Mouse (Mus musculus) cerebellum, postnatal 4 days (tissue): ENCODE data around the gene Gpr155.

Experiments used
- DNase-seq, 2 experiments: peaks; one replicate each; pipeline ENCODE4 v3.0.0; 2022; ENCODE audit warnings: low spot score in 2 of 2, mixed read lengths in 1 of 2

Gpr155 gene

DNA sequence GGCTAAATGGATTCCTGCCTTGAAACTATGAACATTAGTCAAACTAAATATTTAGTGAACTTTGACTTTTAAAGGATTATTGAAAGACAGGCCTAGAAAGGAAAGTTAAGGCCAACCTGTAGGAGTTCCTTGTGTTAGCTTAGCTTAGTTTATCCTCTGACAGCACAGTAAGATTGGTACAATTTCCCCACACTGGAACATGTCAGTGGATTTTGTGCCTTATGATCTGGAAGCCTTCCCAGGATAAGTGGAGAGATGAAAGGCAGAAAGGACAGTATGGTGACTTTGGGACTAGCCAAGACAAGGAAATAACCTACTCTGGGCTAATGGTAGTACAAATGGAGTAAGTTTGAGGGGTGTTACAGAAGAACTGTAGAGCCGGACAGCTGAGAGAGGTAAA lies 1.4 kb upstream of the Gpr155 start:
- no peak for DNase-seq

DNA sequence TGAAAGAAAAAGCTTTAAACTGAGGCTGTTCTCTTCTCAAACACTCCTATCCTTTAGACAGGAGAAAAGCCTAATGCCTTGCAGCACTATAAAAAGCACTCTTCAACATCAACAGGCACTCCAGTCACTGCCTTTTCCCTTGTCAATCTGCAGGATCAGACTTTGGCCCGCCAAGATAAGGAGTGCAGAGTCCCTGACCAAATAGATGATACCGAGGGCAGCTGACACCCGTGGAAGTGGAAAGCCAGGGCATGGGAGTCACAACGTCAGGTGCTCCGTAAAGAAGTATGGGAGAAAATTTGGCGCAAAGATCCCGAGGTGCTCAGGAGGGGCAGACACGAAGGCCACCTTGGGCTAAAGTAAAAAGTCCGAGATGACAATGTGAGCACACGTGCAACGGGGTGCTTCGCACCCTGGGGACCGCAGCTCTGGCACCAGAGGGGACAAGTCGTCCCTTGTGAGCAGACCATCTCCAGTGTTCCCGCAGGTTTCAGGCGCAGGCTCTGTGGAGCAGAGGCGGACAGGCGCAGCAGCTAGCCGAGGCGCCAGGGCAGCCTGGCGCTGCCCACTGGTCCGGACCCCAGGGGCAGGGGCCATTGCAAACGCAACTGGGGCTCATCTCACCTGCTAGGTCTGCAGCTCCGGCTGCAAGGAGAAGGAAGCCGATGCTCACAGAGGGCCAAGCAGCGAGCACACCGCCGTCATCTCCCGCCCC lies 574 bp downstream of the Gpr155 start:
- DNase-seq, result no peak

DNA sequence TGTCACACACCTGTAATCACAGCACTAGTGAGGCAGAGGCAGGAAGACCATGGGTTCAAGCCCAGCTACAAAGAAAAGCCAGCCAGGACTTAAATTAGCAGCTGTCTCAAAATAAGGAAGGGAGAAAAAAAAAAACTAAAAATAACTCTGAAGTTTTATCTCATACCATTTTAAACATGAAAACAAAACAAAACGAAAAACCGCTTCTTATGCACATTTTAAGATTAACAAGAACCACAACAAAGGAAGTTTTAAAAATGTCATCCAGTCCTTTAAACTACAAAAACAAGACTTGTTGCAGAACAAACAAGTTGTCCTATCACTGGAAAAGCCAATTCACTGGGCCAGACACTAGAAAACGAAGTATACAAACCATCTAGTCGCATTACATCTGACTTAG lies 1.2 kb downstream of the Gpr155 start:
- no peak for DNase-seq

DNA sequence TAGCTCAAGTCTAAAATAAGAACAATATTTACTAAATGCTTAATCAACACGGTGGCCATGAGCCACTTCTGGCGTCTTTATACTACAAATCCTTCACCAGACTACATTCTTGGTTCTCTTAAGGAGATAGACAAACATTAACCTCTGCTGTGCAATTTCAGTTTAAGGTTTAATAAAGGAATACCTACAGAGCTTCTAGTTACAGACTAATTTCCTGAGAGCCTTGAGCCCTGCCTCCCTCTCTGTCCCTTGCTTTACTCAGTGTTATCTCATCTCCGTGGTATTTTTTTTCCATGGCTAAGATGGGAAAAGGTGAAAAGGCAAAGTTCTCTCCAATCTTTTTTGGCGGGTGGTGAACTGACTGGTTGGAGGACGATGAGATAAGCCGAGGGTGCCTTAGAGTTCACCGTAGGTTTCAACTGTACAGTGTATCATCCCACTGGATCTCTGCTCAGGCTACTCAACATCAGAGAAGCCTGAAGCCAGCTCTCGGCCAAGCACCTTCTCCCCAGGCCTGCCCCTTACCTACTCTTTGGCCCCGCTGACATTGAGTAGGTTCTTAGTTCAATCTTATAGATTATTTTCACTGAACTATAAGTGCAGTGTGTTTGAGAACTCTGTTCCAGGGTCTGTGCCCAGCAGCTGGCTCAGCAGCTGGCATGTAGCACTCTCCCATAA lies 5.9 kb downstream of the Gpr155 start:
- DNase-seq, result no peak

DNA sequence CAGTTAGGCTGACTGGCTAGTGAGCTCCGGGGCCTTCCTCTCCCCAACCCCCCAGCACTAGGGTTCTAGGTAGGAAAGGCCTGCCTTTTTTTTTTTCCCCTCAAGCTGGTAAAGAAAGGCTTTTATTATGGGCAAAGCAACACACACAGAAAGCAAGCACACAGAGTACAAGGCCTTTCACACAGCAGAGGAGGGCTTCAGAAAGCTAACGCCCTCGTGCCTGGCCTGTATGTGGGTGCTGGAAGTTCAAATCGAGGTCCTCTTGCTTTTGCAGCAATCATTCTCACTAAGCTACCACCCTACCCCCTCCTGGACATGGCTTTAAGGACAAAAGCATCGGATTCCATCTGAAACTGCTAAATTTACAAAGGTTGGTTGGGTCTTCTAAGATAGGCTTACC lies 6.7 kb downstream of the Gpr155 start:
- DNase-seq, result no peak

DNA sequence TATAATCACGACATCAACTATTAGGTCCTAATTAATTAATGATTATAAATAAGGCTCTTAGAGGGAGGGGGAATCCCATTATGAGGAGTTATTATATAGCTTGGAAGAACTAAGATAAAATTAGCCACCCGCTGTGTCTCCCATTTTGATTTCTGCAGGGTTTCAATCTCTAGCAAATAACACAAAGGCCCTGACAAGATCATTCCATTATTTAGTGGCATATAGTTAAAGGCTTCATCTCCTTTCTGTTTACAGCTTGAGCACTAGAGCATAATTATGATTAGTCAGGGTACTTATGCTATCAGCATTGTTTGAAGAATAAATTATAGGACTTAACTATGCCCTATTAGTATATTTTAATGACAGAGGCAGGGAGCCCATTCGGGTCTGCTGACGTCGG lies 8.0 kb downstream of the Gpr155 start:
- no peak for DNase-seq

DNA sequence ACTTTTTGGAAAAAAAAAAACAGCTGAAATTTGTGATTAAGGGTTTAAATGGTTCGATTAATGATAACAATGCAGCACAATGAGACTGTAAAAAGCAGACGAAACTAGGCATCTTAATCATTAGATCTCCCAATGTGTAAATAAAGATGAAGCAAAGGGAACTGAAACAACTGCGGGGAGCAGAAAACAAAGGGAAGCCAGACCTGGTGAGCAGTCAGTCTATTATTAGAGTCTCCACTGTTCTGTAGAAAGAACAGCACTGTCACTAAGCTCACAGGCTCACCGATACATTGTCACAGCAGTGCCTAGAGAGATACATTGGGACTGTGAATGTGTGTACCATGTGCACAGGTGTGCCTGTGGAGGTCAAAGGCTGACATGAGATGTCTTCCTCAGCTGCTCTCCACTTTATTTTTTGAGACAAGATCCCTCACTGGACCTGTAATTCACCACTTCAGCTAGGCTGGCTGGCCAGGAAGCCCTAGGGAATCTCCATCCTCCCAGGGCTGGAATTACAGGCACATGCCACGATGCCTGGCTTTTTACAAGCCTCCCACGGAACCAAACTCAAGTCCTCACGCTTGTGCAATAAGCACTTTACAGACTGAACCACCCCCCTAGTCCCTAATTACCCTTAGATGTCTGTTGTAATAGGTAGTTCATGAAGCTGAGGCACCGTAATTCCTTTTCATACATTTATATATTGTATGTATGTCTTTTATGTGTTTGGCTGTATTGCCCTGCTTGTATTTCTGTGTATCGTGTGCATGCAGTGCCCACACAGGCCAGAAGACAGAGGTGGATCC lies 14.6 kb downstream of the Gpr155 start:
- DNase-seq, result no peak

DNA sequence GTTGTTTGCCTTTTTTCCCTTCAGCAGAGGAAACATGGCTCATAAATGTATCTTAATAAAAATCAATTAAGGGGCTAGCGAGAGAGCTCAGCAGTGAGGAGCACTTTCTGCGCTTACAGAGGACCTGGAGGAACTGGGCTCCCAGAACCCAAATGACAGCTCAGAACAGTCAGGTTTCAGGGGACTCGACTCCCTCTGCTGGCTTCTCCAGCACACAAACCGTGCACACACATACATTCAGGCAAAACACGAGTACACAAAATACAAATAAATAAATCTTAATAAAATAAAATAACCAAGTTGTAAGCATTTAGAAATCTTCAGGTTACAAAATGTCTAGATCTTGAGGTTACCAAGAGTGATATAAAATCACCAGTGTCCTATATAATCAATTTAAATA lies 22.9 kb downstream of the Gpr155 start:
- no peak for DNase-seq

DNA sequence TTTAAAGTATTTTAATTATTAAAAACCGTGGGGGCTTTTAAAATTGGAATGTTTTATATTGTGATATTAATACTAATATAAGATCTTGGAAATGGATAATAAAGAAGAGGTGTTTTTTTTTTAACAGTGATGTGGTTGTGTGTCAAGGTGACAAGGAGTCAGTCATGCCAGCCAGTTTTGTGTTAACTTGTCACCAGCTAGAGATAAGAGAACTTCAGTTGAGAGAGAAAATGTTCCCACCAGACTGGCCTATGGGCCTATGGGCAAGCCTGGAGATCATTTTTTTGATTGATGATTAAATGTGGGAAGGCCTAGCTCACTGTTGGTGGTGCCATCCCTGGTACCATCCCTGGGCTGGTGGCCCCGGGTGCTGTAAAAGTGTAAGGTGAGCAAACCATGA lies 25.8 kb downstream of the Gpr155 start:
- DNase-seq, result no peak

DNA sequence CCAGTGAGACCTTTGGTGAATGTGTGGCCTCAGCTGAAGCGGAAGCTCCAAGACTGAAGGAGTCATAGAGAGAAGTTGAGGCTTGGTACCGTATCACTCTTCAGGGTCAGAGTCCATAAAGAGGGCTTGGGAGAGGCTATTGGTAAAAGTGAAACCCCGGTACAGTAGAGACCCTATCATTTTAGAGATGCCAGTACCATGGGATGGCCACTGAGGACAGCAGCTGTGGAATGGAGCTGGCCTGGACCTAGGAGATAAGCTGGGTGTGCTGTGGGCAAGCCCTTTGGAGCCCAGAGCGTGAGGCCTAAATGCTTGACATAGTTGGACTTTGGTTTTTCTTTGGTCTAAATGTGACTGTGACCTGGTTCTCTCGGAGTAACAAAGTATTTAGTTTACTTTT lies 26.4 kb downstream of the Gpr155 start:
- no peak for DNase-seq

DNA sequence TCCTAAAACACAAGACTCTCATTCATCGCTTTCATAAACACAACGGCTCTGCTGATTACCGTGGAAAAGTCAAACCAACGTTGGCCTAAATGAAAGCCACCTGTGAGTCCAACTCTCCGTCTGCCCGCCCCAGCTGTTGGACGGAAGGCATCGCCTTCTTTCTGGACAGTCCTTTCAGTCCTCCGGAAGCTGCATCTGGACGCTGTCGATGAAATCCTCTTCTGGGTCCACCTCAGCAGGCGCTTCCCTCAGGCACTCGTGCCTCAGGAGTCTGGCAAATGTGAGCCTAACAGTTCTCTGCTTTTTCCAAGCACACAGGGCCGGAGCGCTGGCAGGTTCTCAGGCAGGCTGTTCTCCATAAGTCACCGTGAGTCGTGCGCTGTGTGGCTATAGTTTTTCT lies 29.4 kb downstream of the Gpr155 start:
- no peak for DNase-seq

DNA sequence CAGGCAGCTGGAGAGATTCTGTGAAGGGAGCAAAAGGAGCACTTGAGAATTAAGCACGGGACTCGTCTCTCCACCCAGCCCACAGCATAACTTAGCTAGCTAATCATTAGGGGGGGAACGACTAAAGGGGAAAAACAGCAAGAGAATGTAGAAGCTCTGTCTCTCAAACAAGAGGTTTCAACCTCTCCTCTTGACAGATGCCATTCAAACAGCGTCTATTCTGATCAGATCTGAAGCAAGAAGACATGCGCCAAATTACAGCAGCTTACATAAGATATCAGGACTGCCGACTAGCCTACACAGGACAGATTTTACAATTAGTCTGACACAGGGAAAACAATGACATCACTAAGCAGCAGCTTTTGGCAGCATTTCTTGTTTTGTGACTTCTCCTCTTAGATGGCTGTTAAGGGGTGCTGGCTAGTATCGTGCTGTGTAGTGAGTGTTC lies 34.4 kb downstream of the Gpr155 start:
- DNase-seq, result no peak

DNA sequence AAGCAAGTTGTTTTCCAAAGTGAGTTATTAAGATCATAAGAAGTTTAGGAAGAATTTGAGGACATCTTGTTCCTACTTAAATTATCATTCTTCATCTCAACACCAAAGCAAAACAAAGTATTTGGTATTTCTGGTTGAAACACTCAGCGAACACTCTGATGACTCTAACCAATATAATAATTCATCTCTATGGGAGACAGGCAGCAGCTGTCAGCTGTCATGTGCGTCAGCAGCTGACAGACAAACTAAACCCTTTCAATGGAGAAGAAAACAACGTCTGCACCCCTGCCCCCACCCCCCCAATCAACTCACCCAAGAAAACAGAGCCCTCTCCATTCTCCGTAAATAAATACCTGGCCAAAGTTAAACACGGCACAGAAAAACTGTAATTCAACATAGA lies 34.9 kb downstream of the Gpr155 start:
- DNase-seq, result no peak

DNA sequence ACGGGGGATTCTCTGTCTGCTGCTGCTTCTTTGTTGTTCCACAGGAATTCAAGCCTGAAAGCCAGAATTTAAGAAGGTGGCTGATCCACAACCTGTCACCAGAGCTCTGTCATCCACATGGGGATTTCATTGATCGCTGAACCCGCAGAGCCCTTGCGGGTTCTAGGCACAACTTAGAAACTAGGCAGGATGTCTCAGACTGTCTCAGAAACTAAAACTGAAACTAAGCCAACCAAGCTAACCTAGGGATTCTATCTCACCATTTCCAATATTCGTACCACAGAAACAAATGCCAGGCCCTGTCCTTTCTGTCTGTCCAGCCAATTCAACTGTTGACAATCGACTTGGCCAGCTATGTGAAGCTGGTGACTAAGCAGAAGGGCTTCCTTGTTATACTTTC lies 38.2 kb downstream of the Gpr155 start:
- DNase-seq, result no peak

DNA sequence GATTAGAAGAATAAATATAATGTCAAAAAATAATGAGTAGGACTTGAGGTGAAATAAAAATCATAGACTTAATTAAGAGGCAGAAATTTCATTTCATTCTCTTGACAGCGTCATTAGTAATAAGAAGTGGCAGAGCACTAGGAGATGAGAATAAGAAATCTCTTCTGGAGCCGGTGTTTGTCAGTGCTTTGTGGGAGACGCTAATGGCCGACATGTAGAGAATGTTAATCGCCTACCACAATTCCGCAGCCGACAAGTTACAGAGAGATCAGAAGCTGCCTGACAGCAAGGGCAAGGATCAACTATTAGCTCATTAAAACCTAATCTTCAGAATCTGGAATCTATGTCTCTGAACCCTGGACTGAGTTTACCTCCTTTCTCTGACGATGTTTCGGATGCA lies 38.6 kb downstream of the Gpr155 start:
- no peak for DNase-seq

DNA sequence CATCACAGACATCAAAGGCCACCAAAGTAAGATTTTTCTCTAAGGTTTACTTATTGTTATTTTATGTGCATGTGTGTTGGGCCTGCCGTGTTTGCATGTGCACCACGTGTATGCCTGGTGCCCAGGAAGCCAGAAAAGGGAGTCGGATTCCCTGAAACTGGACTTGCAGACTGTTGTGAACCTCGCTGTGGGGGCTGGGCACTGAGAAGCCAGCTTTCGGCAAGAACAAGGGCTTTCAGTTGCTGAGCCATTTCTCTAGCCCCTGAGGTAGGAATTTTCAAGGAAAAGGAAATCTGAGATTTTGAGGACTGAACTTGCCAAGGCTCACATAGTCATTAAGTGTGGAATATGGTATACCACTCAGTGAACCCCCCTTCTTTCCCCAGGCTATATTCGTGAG lies 39.2 kb downstream of the Gpr155 start:
- DNase-seq, result no peak

DNA sequence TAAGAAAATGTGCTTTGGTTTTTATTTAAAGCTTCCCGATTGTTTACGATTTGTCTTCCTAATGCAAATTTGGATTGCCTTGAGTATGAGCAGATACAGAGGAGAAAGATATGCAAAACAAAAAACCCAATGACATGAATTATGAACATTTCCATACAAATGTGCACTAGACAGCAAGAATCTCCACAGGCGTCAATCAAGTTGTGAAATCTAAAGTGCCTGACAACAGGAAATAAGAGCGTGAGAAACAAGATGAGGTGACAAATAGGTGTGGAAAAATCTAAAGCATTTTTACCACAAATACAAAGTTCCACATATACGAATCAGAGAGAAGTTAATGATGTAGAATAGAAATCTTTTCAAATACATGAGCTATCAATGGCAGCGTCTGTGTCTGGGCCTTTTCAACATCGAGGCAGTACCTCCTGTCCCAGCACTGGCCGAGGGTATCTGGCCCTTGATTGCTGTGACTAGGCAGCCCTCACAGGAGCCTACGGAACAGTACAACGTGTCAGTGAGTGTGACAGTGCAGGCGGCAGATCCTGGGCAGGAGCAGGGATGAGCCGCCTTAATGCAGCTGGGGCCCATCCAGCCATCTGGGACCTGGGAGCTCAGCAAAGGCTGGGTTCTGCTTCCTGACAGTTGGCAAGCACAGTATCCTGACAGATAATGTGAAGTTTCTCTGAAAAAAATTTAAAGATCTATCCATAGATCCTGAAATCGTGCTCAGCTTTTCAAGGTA lies 39.9 kb downstream of the Gpr155 start:
- peak in 1 of 2 experiments; percentile 25 for DNase-seq

DNA sequence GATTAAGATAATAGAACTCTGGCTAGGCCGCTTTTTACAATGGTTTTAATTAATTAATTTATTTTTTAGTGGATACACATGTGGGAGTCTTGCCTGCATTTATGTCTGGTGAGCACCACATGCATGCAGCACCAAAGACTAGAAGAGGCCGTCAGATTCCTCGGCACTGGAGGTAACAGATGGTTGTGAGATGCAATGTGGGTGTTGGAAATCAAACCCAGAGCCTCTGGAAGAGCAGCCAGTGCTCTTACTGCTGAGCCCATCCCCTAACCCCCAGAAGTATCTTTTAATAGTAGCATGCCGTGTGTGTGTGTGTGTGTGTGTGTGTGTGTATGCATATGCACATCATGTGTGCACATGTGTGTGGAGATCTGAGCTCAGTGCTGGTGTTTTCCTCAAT lies 41.2 kb downstream of the Gpr155 start:
- DNase-seq, result no peak

DNA sequence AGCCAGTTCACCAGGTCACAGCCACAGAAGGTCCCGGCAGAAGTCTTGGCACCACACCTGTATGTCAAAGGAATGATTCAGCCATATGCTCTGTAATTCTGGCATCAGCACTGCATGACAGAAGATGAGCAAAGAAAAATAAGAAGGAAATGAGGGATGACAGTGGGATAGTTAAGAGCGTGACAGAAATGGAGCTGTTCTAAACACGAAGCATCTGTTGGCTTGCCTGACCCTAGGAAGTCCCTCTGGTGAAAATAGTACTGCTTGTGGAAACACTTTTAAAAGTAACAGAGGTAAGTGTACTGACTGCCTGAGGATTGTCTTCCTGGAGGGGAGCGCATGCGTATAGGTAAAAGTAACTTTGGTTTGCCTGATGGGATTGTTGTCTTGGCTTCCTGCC lies 42.7 kb downstream of the Gpr155 start:
- DNase-seq, result no peak

DNA sequence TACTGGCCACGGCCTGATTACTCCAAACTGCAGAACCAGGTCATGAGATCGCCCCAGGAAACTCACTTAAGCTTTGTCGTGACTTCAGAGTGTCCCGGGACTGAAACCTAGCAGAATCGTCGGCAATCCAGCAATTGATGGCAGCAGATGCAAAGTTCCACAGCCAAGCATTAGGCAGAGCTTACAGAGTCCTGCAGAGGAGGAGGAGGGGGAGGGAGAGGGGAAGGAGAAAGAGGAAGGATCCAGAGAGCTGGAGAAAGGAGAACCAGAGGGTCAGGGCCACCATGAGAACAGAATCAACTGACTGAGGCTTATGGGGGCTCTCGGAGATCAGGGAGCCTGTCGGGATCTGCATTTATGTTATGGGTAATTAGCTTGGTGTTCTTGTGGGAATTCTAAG lies 48.0 kb downstream of the Gpr155 start:
- DNase-seq, result no peak

DNA sequence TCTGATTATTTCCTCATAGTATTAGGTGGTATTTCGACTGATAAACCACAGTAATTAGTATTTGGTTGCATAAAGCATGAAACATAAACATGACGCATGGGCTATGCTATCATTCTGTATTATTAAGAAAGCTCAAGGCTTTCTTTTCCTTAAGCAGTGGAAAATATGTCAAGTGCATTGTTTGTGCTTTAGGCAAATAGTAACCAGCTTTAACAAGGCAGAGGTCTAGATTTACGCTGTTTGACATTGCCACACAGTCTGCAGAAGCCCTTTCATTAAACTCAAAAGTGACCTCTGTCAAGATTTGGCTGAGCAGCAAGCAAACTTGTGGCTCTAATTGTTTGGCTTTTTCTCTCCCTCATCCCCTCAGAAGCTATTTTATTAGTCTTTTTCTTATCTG lies 50.4 kb downstream of the Gpr155 start:
- DNase-seq, result no peak

DNA sequence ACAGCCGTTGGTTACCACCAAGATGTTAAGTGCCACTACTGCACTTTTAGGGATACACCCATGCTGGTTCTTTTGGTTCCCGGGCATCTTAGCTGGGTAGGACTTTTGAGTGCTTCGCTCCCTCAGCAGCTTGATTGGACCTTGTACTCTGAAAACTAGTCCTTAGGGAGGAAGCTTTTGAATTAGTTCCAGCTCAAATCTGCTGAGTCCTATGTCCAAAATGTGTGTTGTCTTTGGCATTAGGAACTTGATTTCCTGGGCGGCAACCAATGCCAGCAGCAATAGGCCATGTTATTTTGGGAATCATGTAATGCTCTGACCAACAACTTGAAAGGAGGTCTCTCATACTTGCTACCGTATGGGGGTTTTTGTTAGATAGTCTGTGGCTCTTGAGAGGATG lies 60.5 kb downstream of the Gpr155 start:
- no peak for DNase-seq
